Mouse (Mus musculus) midbrain, postnatal 0 days (tissue): Measurements from ENCODE around the gene Majin. TPM values are rescaled to one million over a fixed set of nuclear protein-coding genes. Genes with fewer than 3 reads are reported as not detected.

ENCODE experiments used
- ATAC-seq: fragments of 200-750 bp; cut with Nextera tagmentation; 2 replicates; pipeline ENCODE4 v1.8.0; 2017; ENCODE audit warnings: moderate number of reproducible peaks, mild to moderate bottlenecking, moderate TSS enrichment, moderate library complexity; ENCODE audit not compliant: low FRiP score
- DNase-seq: peaks from one replicate; pipeline ENCODE4 v3.0.0-alpha.2; 2015; ENCODE audit warnings: low spot score
- H3K27ac ChIP-seq: fragments of 300-500 bp; sonication (generic); 2 replicates; pipeline ENCODE4 v1.5.1; 2014; ENCODE audit warnings: low read depth, mild to moderate bottlenecking, low read length, mixed read lengths
- H3K27me3 ChIP-seq: fragments of 300-500 bp; sonication (generic); 2 replicates; pipeline ENCODE4 v1.6.1; 2014; ENCODE audit warnings: low read length, control low read depth, mixed read lengths; ENCODE audit not compliant: insufficient read depth
- H3K36me3 ChIP-seq: fragments of 300-500 bp; sonication (generic); 2 replicates; pipeline ENCODE4 v1.6.1; 2014; ENCODE audit warnings: low read length, control low read depth, mixed read lengths; ENCODE audit not compliant: insufficient read depth
- H3K4me1 ChIP-seq: fragments of 300-500 bp; sonication (generic); 2 replicates; pipeline ENCODE4 v1.6.1; 2014; ENCODE audit warnings: mild to moderate bottlenecking, control low read depth, antibody characterized with exemption, low read length, mixed read lengths; ENCODE audit not compliant: insufficient read depth
- H3K4me2 ChIP-seq: fragments of 300-500 bp; sonication (generic); 2 replicates; pipeline ENCODE4 v1.6.1; 2014; ENCODE audit warnings: low read depth, mild to moderate bottlenecking, low read length, mixed read lengths; ENCODE audit not compliant: poor library complexity, severe bottlenecking
- H3K4me3 ChIP-seq: fragments of 300-500 bp; sonication (generic); 2 replicates; pipeline ENCODE4 v1.5.1; 2014; ENCODE audit warnings: low read depth, mild to moderate bottlenecking, low read length, moderate library complexity
- H3K9ac ChIP-seq: fragments of 300-500 bp; sonication (generic); replicated peaks from 2 replicates; pipeline ENCODE4 v1.6.1; 2014; ENCODE audit warnings: mild to moderate bottlenecking, low read length, moderate library complexity, mixed read lengths; ENCODE audit not compliant: poor library complexity, severe bottlenecking
- H3K9me3 ChIP-seq: fragments of 300-500 bp; sonication (generic); 2 replicates; pipeline ENCODE4 v1.6.1; 2016; ENCODE audit warnings: low read length, control low read depth
- CTCF ChIP-seq: IDR thresholded peaks from 2 replicates; pipeline ENCODE4 v1.5.1; 2016; ENCODE audit warnings: antibody characterized with exemption, mild to moderate bottlenecking
- WGBS: fragments of 180-500 bp; shearing (Covaris S2); extraction: QIAGEN DNeasy Blood & Tissue Kit; methylation state at CpG from one replicate; pipeline ENCODE4 v1.1.7; 2014; 5-methylcytosine and 5-hydroxymethylcytosine counted together
- polyA plus RNA-seq: library from polyadenylated mRNA; unstranded; fragments of >200 nt; fragmentation: Nextera tagmentation; extraction: Ambion mirVana; gene quantifications from 2 replicates; pipeline ENCODE4 v1.2.1, GENCODE M21; 2015
- total RNA-seq: library from RNA; depleted of rRNA; stranded (reverse); fragments of >200 nt; gene quantifications from 2 replicates; pipeline ENCODE4 v1.2.3, GENCODE M21; 2014

Gene Majin
- total and polyA plus RNA-seq, 2 experiments from 2014 or later: 0.16 TPM; not detected in 1

- H3K27me3 ChIP-seq: no peaks in the 10 kb centered on the region
- H3K9ac ChIP-seq: peak overlapping the region; percentile 94
- H3K4me1 ChIP-seq: peaks cover 11% of the 10 kb centered on the region
- DNase-seq (peak; percentile 97), ATAC-seq (peak; percentile 91)
- peak overlapping the region; percentile 89 for H3K27ac ChIP-seq
- H3K36me3 ChIP-seq: peaks cover 25% of the 10 kb centered on the region
- no peak for TF ChIP-seq CTCF
- peak overlapping the region; percentile 92 for H3K4me3 ChIP-seq
- 0% methylated on average over 9 of the region's 9 CpGs for WGBS
- H3K4me2 ChIP-seq: peak overlapping the region; percentile 89
- no peaks in the 10 kb centered on the region for H3K9me3 ChIP-seq
These were observed 51.9 kb downstream of the Majin start for GRCm38 (mm10) chr19:6236053-6236441.

GRCm38 (mm10) chr19:6236842-6237241 is 52.7 kb downstream of the Majin start:
- Histone ChIP-seq H3K27me3 (no peaks in the 10 kb centered on the region), H3K36me3 (peaks cover 17% of the 10 kb centered on the region), H3K4me3 (no peak overlapping the region), H3K27ac (no peak overlapping the region), H3K9ac (no peak overlapping the region), H3K9me3 (no peaks in the 10 kb centered on the region), H3K4me1 (peaks cover 11% of the 10 kb centered on the region), H3K4me2 (no peak overlapping the region)
- ATAC-seq (no peak), DNase-seq (no peak)
- 79% methylated on average over 7 of the region's 7 CpGs for WGBS
- TF ChIP-seq CTCF: no peak

GRCm38 (mm10) chr19:6238740-6239139 is 54.6 kb downstream of the Majin start:
- Histone ChIP-seq H3K27me3 (no peaks in the 10 kb centered on the region), H3K4me1 (peaks cover 18% of the 10 kb centered on the region), H3K9ac (no peak overlapping the region), H3K36me3 (peaks cover 4% of the 10 kb centered on the region; the same call in 1 of the 2 replicates), H3K4me2 (no peak overlapping the region), H3K27ac (no peak overlapping the region), H3K9me3 (no peaks in the 10 kb centered on the region), H3K4me3 (no peak overlapping the region)
- ATAC-seq: no peak
- no peak for DNase-seq
- TF ChIP-seq CTCF: no peak

GRCm38 (mm10) chr19:6240136-6240535 is 55.9 kb downstream of the Majin start:
- no peak for DNase-seq
- H3K27me3 ChIP-seq: no peaks in the 10 kb centered on the region
- no peak overlapping the region for H3K4me3 ChIP-seq
- TF ChIP-seq CTCF: no peak
- H3K4me1 ChIP-seq: peaks cover 6% of the 10 kb centered on the region
- no peaks in the 10 kb centered on the region for H3K9me3 ChIP-seq
- ATAC-seq: no peak
- H3K9ac ChIP-seq: no peak overlapping the region
- H3K4me2 ChIP-seq: no peak overlapping the region
- no peak overlapping the region for H3K27ac ChIP-seq
- WGBS: 70% methylated on average over 1 of the region's 1 CpGs
- peaks cover 15% of the 10 kb centered on the region for H3K36me3 ChIP-seq

GRCm38 (mm10) chr19:6240725-6241124 is 56.5 kb downstream of the Majin start:
- no peak overlapping the region for H3K4me3 ChIP-seq
- no peak for DNase-seq
- peaks cover 18% of the 10 kb centered on the region for H3K36me3 ChIP-seq
- ATAC-seq: no peak
- 37% methylated on average over 5 of the region's 5 CpGs for WGBS
- H3K4me2 ChIP-seq: no peak overlapping the region
- H3K4me1 ChIP-seq: peaks cover 6% of the 10 kb centered on the region
- H3K9me3 ChIP-seq: no peaks in the 10 kb centered on the region
- H3K27ac ChIP-seq: 0 out of 2 replicates have a peak overlapping the region, but pooled peaks have one; percentile 32
- TF ChIP-seq CTCF: no peak
- no peaks in the 10 kb centered on the region for H3K27me3 ChIP-seq
- H3K9ac ChIP-seq: no peak overlapping the region

- peak within 1 kb of the TSS; percentile 91 for H3K4me2 ChIP-seq
- peak within 1 kb of the TSS; percentile 62 for H3K27ac ChIP-seq
- no peaks in the 10 kb centered on the region for H3K27me3 ChIP-seq
- ATAC-seq (peak; percentile 94), DNase-seq (peak; percentile 100)
- WGBS: under 1% methylated on average over 55 of the region's 55 CpGs
- peak within 1 kb of the TSS; percentile 84 for H3K9ac ChIP-seq
- peak; percentile 33 for TF ChIP-seq CTCF
- H3K9me3 ChIP-seq: no peaks in the 10 kb centered on the region
- H3K36me3 ChIP-seq: peaks cover 26% of the 10 kb centered on the region
- H3K4me1 ChIP-seq: peaks cover 6% of the 10 kb centered on the region
- peak within 1 kb of the TSS; percentile 88 for H3K4me3 ChIP-seq
These were observed 57.3 kb downstream of the Majin start, which contains the start of gene Atg2a for GRCm38 (mm10) chr19:6241274-6242107. Gene Atg2a (plus strand): TSS chr19:6241668.
